Mouse (Mus musculus): ENCODE results near the gene Ndst4. TPM values are rescaled to one million over a fixed set of nuclear protein-coding genes. Genes with fewer than 3 reads are reported as not detected.
A peak's percentile ranks its signal among the peaks of the same experiment; 100 is the strongest.

The Ndst4 gene
- total RNA-seq, 2 experiments from 2014 or later, result not detected

- DNase-seq, result no peak
These were observed 331.1 kb downstream of the Ndst4 start for GRCm38 (mm10) chr3:125734945-125735344.

DNA sequence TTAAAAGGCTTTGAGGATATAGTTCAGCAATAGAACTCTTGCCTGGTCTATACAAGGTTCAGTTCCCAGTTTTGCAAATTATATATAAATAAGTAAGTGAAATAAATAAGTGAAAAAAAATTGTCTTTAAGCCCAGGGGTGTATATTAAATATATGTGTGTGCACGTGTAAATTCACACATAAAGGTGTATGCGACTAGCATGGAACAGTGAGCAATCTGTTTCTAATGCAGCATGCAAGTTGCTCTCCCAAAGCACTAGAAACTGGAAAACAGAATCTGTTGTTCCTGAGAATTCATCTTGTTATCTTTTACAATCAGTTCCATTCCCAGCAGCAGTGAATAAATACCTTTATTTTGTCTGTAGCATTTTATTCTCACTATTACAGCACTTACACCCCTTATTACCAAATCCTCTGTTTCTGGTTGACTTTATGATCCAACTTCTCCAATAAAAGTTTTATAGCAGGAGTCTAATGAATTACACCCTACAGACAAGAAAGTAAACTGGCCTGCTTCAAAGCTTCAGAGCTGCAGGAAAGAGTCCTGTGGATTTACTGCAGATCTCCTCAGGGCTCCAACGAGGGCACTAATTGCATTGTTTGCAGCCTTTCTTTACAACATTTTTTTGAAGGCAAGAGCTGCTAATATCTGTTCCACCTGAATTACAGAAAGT lies 340.7 kb downstream of the Ndst4 start:
- DNase-seq, result no peak

- DNase-seq, result no peak
These were observed 341.2 kb downstream of the Ndst4 start for GRCm38 (mm10) chr3:125745142-125745496.

- DNase-seq, result no peak
These were observed 342.5 kb downstream of the Ndst4 start for GRCm38 (mm10) chr3:125746367-125746766.

- DNase-seq, result peak; percentile 15
These were observed 353.0 kb downstream of the Ndst4 start for GRCm38 (mm10) chr3:125756911-125757310.

GRCm38 (mm10) chr3:125760711-125761110 lies 356.8 kb downstream of the Ndst4 start:
- no peak for DNase-seq
